Mouse (Mus musculus): ENCODE results near the gene Glipr1l3. TPM values are rescaled to one million over a fixed set of nuclear protein-coding genes. Genes with fewer than 3 reads are reported as not detected.
"Not testable (repeated sequence)": the region's sequence is repeated elsewhere in the genome, so short reads cannot be mapped to it uniquely, and the experiment has no call there.

Gene Glipr1l3
- polyA plus RNA-seq, 1 experiment from 2014 or later: 0.23 TPM

GRCm38 (mm10) chr10:112138871-112139430 is 21.2 kb downstream of the Glipr1l3 start:
- no peaks in the 10 kb centered on the region for H3K9me3 ChIP-seq (ENCODE audit: low read length)
- H3K4me2 ChIP-seq (replicated peaks; ENCODE audit: low read depth, low read length): peak overlapping the region; percentile 30; the same call in 1 of the 2 replicates
- TF ChIP-seq CTCF (IDR thresholded peaks at IDR 0.05): no peak
- no peak for TF ChIP-seq EP300 (IDR thresholded peaks at IDR 0.05)
- 38% methylated on average over 6 of the region's 6 CpGs for WGBS
- H3K9ac ChIP-seq (replicated peaks; ENCODE audit: low read depth): no peak overlapping the region
- no peaks in the 10 kb centered on the region for H3K4me1 ChIP-seq (ENCODE audit: insufficient read depth, low read depth, low read length)
- no peaks in the 10 kb centered on the region for H3K36me3 ChIP-seq (ENCODE audit: insufficient read depth, low read length)
- DNase-seq (ENCODE audit: low spot score): no peak
- no peak overlapping the region; the same call in 1 of the 2 replicates for H3K4me3 ChIP-seq (ENCODE audit: low read depth, low read length)
- no peaks in the 10 kb centered on the region for H3K27me3 ChIP-seq (replicated peaks; ENCODE audit: insufficient read depth, low read length)
- no peak for ATAC-seq
- no peak overlapping the region for H3K27ac ChIP-seq (ENCODE audit: low read length)

- H3K9ac ChIP-seq (replicated peaks; ENCODE audit: low read depth): no peak overlapping the region
- H3K27ac ChIP-seq (ENCODE audit: low read length): no peak overlapping the region
- no peaks in the 10 kb centered on the region for H3K27me3 ChIP-seq (replicated peaks; ENCODE audit: insufficient read depth, low read length)
- H3K4me2 ChIP-seq (replicated peaks; ENCODE audit: low read depth, low read length): peak overlapping the region; percentile 30; the same call in 1 of the 2 replicates
- peak; percentile 68 for TF ChIP-seq CTCF (IDR thresholded peaks at IDR 0.05)
- no peak for TF ChIP-seq EP300 (IDR thresholded peaks at IDR 0.05)
- H3K4me1 ChIP-seq (ENCODE audit: insufficient read depth, low read depth, low read length): no peaks in the 10 kb centered on the region
- ATAC-seq: no peak
- WGBS: 19% methylated on average over 9 of the region's 9 CpGs
- no peaks in the 10 kb centered on the region for H3K9me3 ChIP-seq (ENCODE audit: low read length)
- no peak overlapping the region; the same call in 1 of the 2 replicates for H3K4me3 ChIP-seq (ENCODE audit: low read depth, low read length)
- DNase-seq (ENCODE audit: low spot score): peak; percentile 81
- no peaks in the 10 kb centered on the region for H3K36me3 ChIP-seq (ENCODE audit: insufficient read depth, low read length)
These were observed 21.9 kb downstream of the Glipr1l3 start for GRCm38 (mm10) chr10:112138050-112138870.

GRCm38 (mm10) chr10:112132194-112132593 is 27.9 kb downstream of the Glipr1l3 start:
- Histone ChIP-seq H3K4me2 (replicated peaks; ENCODE audit: low read depth, low read length) (no peak overlapping the region), H3K4me3 (ENCODE audit: low read depth, low read length) (no peak overlapping the region), H3K4me1 (ENCODE audit: insufficient read depth, low read depth, low read length) (no peaks in the 10 kb centered on the region), H3K9ac (replicated peaks; ENCODE audit: low read depth) (no peak overlapping the region), H3K27ac (ENCODE audit: low read length) (no peak overlapping the region), H3K27me3 (replicated peaks; ENCODE audit: insufficient read depth, low read length) (no peaks in the 10 kb centered on the region), H3K9me3 (ENCODE audit: low read length) (no peaks in the 10 kb centered on the region), H3K36me3 (ENCODE audit: insufficient read depth, low read length) (no peaks in the 10 kb centered on the region)
- DNase-seq (ENCODE audit: low spot score) (no peak), ATAC-seq (no peak)
- WGBS: 86% methylated on average over 3 of the region's 3 CpGs
- TF ChIP-seq EP300 (IDR thresholded peaks at IDR 0.05) (no peak), CTCF (IDR thresholded peaks at IDR 0.05) (no peak)

GRCm38 (mm10) chr10:112127682-112128230 is 32.4 kb downstream of the Glipr1l3 start:
- H3K4me2 ChIP-seq (replicated peaks; ENCODE audit: low read depth, low read length); H3K9me3 ChIP-seq (ENCODE audit: low read length); H3K36me3 ChIP-seq (ENCODE audit: insufficient read depth, low read length); H3K4me1 ChIP-seq (ENCODE audit: insufficient read depth, low read depth, low read length); H3K4me3 ChIP-seq (ENCODE audit: low read depth, low read length); H3K27ac ChIP-seq (ENCODE audit: low read length); ATAC-seq; H3K9ac ChIP-seq (replicated peaks; ENCODE audit: low read depth); H3K27me3 ChIP-seq (replicated peaks; ENCODE audit: insufficient read depth, low read length); DNase-seq (ENCODE audit: low spot score): not testable (repeated sequence)
- WGBS: 68% methylated on average over 6 of the region's 6 CpGs

GRCm38 (mm10) chr10:112125090-112125489 is 35.0 kb downstream of the Glipr1l3 start:
- not testable (repeated sequence) for H3K4me3 ChIP-seq (ENCODE audit: low read depth, low read length); H3K4me1 ChIP-seq (ENCODE audit: insufficient read depth, low read depth, low read length); H3K27ac ChIP-seq (ENCODE audit: low read length); H3K27me3 ChIP-seq (replicated peaks; ENCODE audit: insufficient read depth, low read length); H3K4me2 ChIP-seq (replicated peaks; ENCODE audit: low read depth, low read length); H3K9me3 ChIP-seq (ENCODE audit: low read length); H3K36me3 ChIP-seq (ENCODE audit: insufficient read depth, low read length); DNase-seq (ENCODE audit: low spot score); ATAC-seq; H3K9ac ChIP-seq (replicated peaks; ENCODE audit: low read depth)
- 54% methylated on average over 2 of the region's 2 CpGs for WGBS

- H3K36me3 ChIP-seq (ENCODE audit: insufficient read depth, low read length): no peaks in the 10 kb centered on the region
- 86% methylated on average over 7 of the region's 7 CpGs for WGBS
- no peaks in the 10 kb centered on the region for H3K9me3 ChIP-seq (ENCODE audit: low read length)
- H3K4me3 ChIP-seq (ENCODE audit: low read depth, low read length): no peak overlapping the region
- TF ChIP-seq CTCF (IDR thresholded peaks at IDR 0.05) (no peak), EP300 (IDR thresholded peaks at IDR 0.05) (no peak)
- H3K27ac ChIP-seq (ENCODE audit: low read length): no peak overlapping the region
- ATAC-seq (no peak), DNase-seq (ENCODE audit: low spot score) (no peak)
- H3K4me2 ChIP-seq (replicated peaks; ENCODE audit: low read depth, low read length): no peak overlapping the region
- H3K4me1 ChIP-seq (ENCODE audit: insufficient read depth, low read depth, low read length): no peaks in the 10 kb centered on the region
- H3K9ac ChIP-seq (replicated peaks; ENCODE audit: low read depth): no peak overlapping the region
- no peaks in the 10 kb centered on the region for H3K27me3 ChIP-seq (replicated peaks; ENCODE audit: insufficient read depth, low read length)
These were observed 49.7 kb downstream of the Glipr1l3 start for GRCm38 (mm10) chr10:112110401-112110800.
